Mouse (Mus musculus) heart, adult 8-10 months (tissue): ENCODE measurements around the gene Mrpl52. TPM values are rescaled to one million over a fixed set of nuclear protein-coding genes. Genes with fewer than 3 reads are reported as not detected.

Experiments used
- DNase-seq: peaks from one replicate; pipeline ENCODE4 v3.0.0; 2022; ENCODE audit warnings: low spot score
- total RNA-seq, 4 experiments: library from RNA; stranded (reverse); gene quantifications; 2 replicates each; pipeline ENCODE4 v1.2.4; 2022

The Mrpl52 gene
- 100 to 1,000 TPM; 118 to 126 (median 121) TPM for total RNA-seq

DNA sequence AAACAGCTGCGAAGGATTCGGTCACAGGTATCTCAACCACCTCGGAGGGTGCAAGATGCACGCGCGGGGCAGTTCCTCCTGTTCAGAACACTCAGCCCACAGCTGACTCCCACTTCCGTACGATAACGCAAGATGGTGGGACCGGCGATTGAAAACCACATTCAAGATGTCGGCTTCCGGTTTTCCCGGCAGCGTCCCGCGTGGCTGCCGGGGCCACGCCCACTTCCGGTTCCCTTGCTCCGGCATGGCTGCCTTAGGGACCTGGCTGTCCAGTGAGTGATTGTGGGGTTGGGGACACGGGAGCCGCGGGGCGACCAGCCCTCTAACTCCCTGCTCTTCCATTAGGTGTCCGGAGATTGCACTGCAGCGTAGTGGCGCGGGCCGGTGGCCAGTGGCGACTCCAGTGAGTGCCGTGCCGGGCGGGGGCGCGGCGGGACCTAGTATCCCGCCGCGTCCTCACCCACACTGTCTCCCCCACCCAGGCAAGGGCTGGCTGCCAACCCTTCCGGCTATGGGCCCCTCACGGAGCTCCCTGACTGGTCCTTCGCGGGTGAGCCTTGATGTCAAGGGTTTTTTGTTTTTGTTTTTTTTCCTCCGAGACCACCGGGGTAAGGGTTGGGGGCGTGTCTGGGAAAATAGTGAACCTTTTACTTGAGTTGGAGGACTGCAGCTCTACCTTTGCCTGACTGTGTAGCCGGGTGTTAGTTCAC lies at the start of gene Mrpl52:
Mrpl52 (plus strand) TSS at position 221 of the 710 bp plus-strand sequence.
- peak; percentile 94 for DNase-seq

DNA sequence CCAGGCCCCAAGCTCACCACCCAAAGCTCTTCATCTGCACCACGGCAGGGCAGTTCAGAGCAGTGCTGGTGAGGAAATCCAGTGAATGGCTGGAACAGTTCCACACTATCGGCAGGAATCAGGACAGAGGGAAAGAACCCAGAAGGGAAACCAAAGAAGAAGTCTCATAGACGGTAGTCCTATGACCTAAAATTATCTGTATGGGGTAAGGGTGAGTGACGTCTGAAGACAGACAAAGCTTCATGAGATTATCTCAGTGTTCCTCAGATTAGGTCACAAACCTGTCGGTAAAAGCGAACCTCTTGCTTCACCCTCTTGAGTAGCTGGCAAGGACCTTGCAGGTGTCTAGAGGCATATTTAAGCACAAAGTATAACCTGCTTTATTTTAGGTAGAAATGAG lies 49.5 kb upstream of the Mrpl52 start:
- DNase-seq: no peak

DNA sequence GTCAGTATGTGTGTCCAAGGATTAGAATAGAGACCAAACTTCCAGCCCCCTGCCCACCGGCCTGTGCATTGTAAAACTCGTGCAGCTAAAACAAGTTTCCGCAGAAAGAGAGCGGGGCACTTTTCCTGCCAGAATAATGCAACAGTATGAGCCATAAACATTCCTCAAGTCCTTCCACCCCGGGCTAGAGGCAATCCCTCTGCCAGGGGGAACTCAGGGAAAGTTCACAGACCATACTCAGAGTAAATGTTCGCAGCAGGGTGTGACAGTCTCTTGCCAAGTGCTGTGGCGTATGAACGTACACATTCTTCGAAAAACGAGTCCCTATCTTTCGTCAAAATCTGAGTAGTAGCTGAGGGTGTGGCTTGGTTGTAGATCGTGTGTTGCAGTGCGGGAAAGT lies 47.1 kb upstream of the Mrpl52 start:
- no peak for DNase-seq

DNA sequence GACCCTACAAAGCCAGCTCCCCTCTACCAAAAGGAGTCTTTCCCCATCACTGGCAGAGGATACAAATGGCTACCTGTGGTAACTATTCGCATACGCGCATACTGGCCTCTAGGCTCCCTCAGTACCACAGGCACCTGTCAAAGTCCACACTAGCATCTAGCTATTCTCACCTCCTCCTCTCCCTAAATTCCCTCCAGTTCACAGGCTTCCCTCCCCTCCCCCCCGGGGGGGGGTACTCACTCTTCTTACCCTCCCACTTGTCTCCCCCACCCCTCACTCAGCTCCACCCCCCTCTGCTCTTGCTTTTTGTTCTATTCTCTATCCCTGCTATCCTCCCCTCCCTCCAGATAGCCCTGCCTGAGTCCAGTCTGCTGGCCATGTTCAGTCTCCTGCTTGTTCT lies 46.1 kb upstream of the Mrpl52 start:
- no peak for DNase-seq

DNA sequence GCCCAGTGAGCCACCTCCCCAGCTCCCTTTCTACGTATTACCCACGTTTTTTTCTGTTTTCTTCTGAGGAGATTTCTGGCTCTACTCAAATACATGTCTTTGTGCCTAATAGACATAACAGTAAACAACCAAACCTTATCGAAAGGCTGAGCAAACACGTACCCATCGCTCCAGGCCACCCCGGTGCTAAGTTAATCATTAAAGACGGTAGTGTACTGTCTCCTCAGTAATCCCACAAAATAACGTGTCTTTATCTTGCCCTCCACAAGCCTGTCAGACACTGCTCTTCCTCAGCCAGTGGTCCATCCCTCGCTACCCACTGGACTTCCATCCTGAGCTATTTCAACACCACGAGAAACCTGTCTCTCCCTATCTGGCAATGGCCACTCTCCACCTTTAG lies 44.9 kb upstream of the Mrpl52 start:
- no peak for DNase-seq

DNA sequence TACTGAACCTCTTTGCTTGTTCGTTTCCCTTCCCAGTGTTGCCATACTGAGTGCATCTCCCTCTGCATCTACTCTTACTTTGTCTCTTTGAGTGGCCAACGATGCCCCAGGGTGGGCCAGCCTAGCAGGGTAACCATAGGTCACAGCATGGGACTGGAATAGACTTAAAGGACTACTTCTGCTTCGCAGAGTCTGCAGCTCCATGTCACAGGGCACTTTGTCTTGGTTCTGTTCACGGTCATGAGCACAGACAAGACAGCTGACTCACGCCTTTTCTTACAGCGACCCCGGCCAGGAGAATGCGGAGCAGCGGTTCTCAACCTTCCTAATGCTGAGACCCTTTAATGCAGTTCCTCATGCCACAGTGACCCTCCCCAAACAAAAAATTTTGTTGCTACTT lies 44.1 kb upstream of the Mrpl52 start:
- DNase-seq: no peak

DNA sequence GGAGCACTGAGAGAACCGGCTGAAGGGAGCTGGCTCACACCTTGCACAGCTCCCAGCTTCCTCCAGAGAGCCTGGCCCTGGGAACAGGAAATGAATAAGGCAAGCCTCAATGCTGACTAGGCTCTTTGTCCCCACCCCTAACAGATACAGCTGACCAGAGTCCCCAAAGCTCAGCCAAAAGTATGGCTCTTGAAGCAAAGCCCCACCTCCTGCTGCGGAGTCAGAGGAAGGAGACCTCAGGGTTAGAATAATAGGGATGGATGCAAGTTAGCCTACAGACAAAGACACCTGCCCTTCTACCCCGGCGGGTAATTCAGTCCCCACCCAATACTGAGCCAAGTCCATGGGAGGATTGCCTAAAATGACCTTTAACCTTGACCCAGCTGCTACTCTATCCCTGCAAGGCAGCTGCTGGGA lies 43.3 kb upstream of the Mrpl52 start:
- DNase-seq: peak; percentile 47

DNA sequence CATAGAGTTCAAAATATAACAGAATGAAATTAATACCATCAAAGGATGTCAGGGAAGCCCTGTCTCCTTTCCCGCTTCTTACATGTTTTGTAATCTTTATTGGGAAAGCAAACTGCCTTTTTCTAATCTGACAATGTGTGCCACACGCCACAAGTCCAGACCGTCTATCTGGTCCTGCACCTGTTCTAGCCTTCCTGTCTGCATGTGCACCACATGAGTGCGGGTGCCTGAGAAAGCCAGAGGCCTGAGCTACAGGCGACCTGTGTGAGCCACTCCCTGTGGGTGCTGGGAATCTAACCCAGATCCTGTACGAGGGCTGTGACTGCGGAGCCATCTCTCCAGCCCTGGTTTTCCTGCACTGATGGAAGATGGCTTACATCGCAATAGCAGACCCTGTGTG lies 42.3 kb upstream of the Mrpl52 start:
- no peak for DNase-seq

DNA sequence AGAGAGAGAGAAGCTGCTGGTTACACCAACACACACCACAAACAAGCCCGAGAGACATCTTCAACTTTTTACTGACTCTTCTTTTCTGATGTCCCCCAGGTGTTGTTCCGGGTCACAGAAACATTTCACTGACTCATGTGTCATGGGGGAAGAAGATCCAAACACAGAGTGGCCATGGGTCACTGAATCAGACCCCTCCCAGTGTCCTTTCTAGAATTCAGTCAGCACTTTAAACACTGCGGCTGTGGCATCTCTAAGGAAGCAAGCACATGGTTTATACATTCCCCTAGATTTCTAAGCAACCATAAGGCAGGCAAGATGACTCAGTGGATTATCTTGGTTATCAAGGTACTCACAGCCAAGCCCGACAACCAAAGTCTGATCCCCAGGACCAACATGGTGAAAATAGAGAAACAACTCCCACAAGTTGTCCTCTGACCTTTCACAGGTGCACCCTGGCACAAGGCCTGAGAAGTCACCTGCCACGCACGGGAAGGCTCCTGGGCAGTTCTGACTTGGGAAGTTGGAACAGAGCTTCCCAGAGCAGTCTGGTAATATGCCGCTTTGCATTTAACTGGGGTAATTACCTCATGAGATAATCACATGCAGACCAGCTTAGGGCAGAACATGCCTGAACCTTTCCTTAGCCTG lies 40.6 kb upstream of the Mrpl52 start:
- DNase-seq: no peak

DNA sequence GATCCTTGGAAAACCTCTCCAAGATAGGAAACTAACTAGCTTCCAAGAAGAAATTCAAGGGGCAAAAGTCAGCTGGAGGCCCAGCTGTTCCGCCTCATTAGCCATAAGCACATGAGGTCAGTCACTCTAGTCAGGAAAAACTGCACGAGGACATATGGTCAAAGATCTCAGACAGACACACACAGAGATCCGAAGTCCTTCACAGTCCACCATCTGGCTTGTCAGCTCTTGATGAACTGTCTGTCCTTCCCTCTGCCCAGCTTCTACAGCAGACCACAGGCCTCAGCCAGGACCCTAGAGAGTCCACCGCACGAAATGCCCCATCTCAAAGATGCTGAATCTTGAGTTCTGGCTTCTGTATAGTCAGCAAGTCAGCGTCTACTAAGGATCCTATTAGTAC lies 39.2 kb upstream of the Mrpl52 start:
- DNase-seq: no peak

DNA sequence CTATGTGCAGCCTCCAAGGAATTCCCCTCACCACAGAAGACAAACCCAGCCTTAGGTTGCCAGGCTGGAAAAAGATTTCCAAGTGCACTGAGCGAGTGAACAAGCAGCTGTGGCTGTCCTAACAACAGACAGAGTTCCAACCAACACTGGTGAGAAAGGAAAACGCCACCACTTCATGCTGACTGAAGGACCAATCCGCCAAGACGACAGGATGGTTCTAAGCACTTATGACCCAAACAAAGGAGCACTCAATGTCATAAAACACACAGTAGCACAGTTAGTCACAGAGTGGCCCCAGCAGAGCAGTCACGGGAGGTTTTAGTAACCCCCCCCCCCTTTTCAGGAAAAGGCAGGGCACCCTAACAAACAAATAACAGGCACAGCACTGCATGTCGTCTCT lies 35.9 kb upstream of the Mrpl52 start:
- DNase-seq: no peak

DNA sequence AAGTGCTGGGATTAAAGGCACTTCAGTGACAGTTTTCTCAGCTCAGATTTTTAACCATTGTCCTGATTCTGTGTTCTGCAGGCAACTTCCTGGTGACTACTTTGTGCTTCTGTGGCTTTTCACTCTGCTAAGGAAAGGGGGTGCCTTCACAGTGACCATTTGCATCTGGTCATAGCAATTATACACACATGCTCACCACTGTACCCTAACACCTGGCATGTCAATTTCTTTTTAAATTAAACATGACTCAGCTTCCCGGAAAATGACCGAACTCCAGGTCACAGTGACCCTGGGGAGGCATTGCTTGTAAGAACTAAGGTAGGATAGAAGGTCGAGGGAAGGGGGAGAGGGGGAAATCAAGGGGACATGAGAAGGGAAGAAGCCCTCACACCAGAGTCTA lies 32.9 kb upstream of the Mrpl52 start:
- no peak for DNase-seq

DNA sequence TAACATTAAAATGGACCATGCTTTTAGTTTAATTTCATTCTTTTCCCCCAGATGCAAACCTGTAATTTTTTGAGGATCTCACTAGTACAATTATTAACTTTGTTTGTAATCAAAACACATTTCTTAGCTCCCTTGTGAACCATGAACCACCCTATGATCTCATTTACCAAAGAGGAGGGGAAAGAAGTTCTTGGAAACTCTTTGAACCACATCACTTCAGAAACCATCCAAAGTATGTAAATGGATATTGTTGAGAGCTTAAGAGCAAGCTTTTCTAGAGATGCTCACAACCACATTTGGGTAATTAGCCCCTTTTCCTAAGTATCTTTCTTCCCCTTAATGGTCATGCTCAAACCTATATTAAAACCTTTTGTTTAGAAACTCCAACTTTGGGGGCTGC lies 32.4 kb upstream of the Mrpl52 start:
- DNase-seq: no peak

DNA sequence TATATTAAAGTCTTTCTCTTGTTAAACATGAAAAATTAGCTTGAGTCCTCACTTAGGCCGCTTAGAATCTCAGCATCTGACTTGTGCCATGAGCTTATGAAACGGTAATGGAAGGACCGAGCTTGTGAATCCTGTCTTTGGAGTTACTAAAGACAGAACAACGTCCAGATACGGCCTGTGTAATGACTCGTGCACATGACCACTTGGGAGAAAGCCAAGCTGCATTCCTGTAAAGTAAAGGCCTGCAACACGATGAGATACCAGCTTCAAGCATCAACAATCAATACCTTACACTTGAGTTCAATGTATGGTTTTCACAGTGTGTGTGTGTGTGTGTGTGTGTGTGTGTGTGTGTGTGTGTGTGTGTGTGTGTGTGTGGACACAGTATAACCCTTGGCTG lies 30.0 kb upstream of the Mrpl52 start:
- no peak for DNase-seq

DNA sequence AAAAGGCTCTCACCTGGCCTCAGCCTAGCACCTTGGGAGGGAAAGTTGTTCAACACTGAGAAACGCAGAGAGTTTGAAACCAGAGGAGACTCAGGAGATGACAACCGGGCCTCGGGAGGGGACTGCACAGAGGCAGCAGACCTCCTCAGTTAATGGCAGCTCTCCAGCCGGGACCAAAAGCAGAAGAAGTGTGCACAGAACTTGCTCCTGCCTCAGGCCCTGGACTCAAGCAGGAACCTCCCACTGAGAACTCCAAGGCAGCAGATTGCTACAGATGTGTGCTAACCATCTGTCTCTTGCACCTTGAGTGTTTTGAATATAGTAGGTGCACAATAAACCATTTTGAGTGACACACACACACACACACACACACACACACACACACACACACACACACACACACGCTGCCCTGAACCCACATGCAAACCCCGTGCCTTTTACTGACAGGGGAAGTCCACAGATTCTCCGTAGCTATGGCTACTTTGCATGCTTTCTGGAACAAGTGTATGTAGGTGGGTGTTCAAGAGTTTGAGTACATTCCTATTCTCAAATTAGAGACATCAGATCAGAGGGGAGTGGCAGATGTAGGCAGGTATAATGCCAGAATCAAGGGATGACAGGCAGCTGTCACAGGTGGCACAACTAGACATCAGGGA lies 28.7 kb upstream of the Mrpl52 start:
- no peak for DNase-seq

DNA sequence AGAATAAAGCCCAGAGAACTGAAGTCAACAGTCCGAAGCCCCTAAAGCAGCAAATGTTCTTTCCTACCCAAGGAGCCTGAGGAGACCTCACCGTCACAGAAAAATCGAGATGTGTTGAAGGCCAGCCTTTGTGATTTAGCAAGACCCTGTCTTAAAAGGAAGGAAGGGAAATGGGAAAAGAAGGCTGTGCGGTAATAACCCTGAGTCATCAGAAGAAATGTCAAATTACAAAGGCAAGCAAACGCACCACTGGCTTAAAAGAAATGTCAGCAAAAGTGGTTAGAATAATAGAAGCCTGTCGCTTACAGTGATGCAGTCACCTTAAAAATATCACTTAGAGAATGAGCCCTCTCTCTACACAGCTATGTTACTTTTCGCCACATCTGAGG lies 28.2 kb upstream of the Mrpl52 start:
- DNase-seq: no peak

DNA sequence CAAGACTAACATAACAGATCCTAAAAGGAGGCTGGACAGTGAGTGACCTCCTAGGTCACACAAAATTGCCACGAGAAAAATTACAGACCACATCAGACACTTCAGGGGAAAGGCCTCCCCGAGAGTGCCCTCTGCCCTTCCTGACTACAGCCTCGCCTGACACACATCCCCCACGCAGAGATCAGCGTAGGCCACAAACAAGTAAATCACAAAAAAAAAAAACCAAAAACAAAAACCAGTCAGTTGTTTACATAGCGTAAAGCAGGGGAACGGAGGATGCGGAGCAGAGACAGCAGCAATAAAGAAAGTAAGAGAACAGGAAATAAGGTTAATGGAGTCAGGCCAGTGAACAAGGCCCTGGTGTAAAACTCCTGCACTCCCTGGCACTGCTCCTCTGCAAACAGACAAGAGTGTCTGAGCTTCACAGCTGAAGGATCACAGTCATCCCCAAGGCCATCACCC lies 27.8 kb upstream of the Mrpl52 start:
- no peak for DNase-seq

DNA sequence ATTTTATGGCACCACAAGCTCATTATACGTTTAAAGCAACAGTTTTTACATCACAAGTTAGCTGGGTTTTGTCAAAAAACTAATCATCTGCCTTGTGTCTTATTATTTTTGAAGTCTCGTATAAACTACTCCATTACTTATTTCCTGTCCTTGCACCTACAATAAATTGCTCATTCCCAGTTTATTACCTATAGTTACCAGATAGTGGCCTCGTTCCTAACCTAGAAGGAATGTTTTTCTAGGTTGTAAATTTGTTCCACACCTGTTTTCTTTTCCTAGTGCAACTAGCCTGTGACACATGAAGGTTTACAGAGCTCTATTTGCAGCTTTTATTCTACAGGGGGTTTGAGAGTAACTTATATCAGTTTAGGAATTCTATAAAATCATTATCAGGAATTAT lies 25.0 kb upstream of the Mrpl52 start:
- DNase-seq: no peak

DNA sequence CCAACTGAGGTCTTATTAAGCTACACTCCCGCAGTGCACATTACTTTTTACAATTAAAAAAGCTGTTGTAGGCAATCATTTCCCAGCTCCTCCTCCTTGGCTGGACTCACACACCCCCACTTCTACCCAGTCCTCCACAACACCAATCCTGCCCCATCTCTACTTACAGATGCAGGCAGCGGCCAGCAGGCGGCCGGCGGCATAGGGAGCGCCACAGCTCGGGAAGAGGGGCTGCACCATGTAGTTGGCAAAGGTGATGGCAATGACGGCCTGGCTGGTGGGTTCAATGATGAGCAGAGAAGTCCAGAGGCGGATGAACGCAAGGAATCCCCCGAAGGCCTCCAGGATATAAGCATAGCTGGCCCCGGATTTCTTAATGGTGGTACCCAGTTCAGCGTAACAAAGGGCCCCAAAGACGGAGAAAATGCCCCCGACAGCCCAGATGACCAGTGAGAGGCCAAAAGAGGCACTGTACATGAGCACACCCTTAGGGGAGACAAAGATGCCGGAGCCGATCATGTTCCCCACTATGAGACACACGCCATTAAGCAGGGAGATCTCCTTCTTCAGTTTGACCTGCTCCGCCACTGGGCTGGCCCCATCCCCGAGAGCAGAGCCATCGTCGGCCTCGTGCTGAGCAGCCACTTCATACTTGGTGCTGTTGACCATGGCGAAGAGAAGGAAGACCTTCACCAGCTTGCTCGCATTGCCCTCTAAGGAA lies 18.2 kb upstream of the Mrpl52 start:
- DNase-seq: no peak

DNA sequence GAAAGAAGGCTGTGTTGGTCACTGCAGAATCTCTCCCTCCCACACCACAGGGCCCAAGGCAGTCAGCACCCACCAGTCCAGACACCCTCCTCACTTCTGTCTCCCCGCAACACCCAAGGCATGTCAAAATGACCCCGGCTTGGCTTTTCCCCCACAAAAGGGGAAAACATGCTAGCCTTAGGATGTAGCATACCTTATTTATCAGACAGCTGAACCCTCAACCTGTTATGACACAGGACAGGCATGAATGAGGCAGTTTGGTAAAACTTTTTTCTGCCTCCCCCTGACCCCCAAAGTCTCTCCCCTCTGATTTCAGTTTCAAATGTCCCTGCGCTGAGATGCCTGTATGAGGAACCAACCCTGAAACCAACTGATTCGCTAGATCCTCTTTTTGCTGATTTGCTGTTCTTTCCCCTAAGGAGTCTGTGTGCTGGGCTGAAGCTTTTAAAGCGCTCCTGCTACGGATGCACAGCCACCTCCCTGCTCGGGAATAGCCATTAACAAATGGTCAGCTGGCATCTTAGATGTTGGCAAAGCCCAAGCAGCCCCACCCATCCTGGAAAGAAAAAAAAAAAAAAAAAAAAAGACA lies 17.6 kb upstream of the Mrpl52 start:
- DNase-seq: no peak

DNA sequence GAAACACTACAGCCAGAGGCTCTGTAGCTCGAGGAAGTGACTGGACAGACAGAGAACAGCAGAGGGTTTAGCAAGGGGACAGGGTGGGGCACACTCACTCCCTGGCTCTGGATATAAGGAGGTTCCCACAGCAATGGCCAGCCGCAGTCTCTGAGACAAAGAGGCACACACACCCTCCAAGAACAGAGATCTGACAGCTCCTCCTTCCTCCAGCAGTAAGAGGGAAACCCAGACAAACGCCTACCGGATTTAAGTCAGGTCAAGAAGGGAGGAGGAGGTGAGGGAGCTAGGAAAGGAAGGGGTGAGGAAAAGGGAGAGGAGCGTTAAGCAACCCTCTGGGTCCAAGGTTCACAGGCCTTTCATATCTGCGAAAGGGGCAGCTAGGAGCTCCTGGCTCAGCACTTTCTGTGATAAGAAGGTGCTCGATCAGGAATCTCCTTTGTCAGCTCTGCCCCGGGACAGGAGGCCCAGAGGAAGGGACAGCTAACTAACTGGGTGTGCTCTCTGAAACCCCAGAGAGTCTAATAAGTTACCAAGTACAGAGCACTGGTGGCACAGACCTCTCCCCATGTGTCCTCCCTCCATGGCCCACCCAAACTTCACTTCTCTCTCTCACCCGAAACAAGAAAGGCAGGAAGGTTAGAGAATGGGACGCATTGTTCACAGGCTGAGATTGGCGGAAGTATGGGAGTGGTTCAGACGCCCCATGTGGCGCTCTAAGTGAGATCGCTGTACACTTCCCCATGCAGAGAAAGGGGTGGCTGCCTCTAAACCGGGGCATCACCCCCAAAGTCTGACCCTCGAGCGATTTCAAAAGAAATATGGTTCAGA lies 16.5 kb upstream of the Mrpl52 start:
- DNase-seq: no peak
